Mouse (Mus musculus): Measurements from ENCODE around the gene Anxa3. TPM values are rescaled to one million over a fixed set of nuclear protein-coding genes. Genes with fewer than 3 reads are reported as not detected.

Anxa3 gene
- polyA plus RNA-seq, 1 experiment: 65.4 TPM

DNA sequence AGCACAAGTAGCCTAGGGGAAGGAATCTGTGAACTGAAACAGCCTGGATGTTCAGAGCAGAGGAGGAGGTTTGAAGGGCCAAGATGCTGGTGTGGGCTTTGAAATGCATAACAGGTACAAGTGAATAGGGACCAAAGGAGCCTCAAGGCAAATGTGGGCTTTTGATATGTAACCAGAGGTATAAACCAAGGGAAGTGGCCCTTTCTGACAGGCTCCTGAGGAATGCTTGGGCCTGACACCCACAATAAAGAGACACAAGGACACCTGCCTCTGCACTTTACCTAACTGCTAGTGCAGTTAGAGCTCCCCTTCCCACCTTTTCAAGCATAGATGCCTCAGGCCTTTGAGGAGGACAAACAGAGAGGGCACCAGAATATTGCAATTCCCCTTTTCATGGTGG is 54.8 kb downstream of the Anxa3 start:
- H3K4me3 ChIP-seq (ENCODE audit: control insufficient read depth, low read depth, low read length): no peak overlapping the region
- H3K27me3 ChIP-seq (ENCODE audit: control insufficient read depth, insufficient read depth, low read length): no peaks in the 10 kb centered on the region
- H3K27ac ChIP-seq (ENCODE audit: control insufficient read depth, insufficient read depth, low read depth, low read length): peak overlapping the region; percentile 66; the same call in 1 of the 2 replicates
- H3K4me1 ChIP-seq (ENCODE audit: control insufficient read depth, insufficient read depth, low read length): no peaks in the 10 kb centered on the region; the same call in 1 of the 2 replicates
- H3K36me3 ChIP-seq (ENCODE audit: control insufficient read depth, insufficient read depth, low read length): no peaks in the 10 kb centered on the region
- no peak for TF ChIP-seq CTCF (IDR thresholded peaks at IDR 0.05; ENCODE audit: control insufficient read depth, insufficient read depth, insufficient replicate concordance, low read depth, low read length)
- TF ChIP-seq POLR2A (IDR thresholded peaks at IDR 0.05; ENCODE audit: control insufficient read depth, low read depth, low read length): no peak

DNA sequence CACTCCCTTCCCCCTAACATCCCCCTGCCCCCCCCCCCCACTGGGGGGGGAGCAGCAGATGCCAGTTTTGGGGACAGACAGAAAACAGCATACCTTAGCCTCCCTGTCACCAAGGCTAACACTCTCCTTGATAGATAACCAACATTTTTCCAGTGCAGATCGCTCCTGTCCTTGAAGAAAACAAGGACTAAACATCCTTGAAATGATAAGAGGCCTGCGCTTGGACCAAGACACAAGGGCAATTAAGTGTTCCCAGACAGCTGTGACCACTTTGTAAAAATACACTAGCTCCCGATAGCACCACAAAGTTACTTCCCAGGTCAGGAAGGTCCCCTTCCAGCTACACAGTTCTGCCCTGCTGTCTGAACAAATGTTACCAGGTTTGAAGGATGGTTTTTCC is 55.2 kb downstream of the Anxa3 start:
- TF ChIP-seq POLR2A (IDR thresholded peaks at IDR 0.05; ENCODE audit: control insufficient read depth, low read depth, low read length): no peak
- TF ChIP-seq CTCF (IDR thresholded peaks at IDR 0.05; ENCODE audit: control insufficient read depth, insufficient read depth, insufficient replicate concordance, low read depth, low read length): no peak
- Histone ChIP-seq H3K27me3 (ENCODE audit: control insufficient read depth, insufficient read depth, low read length) (no peaks in the 10 kb centered on the region), H3K27ac (ENCODE audit: control insufficient read depth, insufficient read depth, low read depth, low read length) (0 out of 2 replicates have a peak overlapping the region, but pooled peaks have one; percentile 62), H3K4me3 (ENCODE audit: control insufficient read depth, low read depth, low read length) (no peak overlapping the region), H3K36me3 (ENCODE audit: control insufficient read depth, insufficient read depth, low read length) (no peaks in the 10 kb centered on the region), H3K4me1 (ENCODE audit: control insufficient read depth, insufficient read depth, low read length) (no peaks in the 10 kb centered on the region; the same call in 1 of the 2 replicates)

DNA sequence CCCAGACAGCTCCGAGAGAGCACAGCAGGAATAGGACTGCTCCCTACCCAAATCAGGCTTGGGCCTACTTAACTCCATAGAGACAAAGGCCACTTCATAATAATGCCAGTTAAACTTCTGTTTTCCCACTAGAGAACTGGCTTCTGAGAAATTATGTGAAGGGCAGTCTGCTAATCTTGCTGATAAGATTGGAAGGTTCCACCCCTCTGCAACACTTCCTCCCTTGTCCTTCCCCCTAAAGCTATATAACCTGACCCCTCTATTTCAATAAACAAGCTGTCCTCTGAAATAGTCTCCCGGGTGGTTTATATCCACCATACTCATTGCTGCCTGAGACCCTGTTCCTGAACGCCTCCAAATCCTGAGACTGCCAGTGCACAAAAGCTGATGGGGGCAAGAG is 56.1 kb downstream of the Anxa3 start:
- no peak for TF ChIP-seq POLR2A (IDR thresholded peaks at IDR 0.05; ENCODE audit: control insufficient read depth, low read depth, low read length)
- TF ChIP-seq CTCF (IDR thresholded peaks at IDR 0.05; ENCODE audit: control insufficient read depth, insufficient read depth, insufficient replicate concordance, low read depth, low read length): no peak

DNA sequence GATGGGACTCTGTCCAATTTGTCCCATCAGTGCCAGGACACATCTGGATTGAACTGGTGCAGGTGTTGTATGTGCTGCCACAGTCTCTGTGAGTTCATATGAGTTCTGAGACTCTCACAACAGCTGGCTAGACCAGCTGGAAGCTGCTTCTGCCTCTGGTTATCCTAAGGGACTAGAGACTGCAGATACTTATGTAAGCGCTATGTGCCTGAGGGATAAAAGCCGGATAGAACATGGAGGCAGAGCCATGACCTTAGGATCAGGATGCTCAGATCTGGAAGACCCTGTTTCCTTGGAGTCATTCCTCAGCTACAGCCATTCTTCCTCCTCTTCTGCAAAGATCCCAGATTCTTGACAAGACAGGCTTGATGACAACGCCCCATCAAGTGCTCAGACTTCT is 60.3 kb downstream of the Anxa3 start:
- Histone ChIP-seq H3K4me3 (ENCODE audit: control insufficient read depth, low read depth, low read length) (no peak overlapping the region), H3K27me3 (ENCODE audit: control insufficient read depth, insufficient read depth, low read length) (no peaks in the 10 kb centered on the region), H3K4me1 (ENCODE audit: control insufficient read depth, insufficient read depth, low read length) (no peaks in the 10 kb centered on the region; the same call in 1 of the 2 replicates), H3K36me3 (ENCODE audit: control insufficient read depth, insufficient read depth, low read length) (no peaks in the 10 kb centered on the region), H3K27ac (ENCODE audit: control insufficient read depth, insufficient read depth, low read depth, low read length) (no peak overlapping the region)
- TF ChIP-seq POLR2A (IDR thresholded peaks at IDR 0.05; ENCODE audit: control insufficient read depth, low read depth, low read length): no peak

More for the DNA sequence above, 56.1 kb downstream of the Anxa3 start:
- H3K36me3 ChIP-seq (ENCODE audit: control insufficient read depth, insufficient read depth, low read length): no peaks in the 10 kb centered on the region
- no peaks in the 10 kb centered on the region; the same call in 1 of the 2 replicates for H3K4me1 ChIP-seq (ENCODE audit: control insufficient read depth, insufficient read depth, low read length)
- no peak overlapping the region for H3K27ac ChIP-seq (ENCODE audit: control insufficient read depth, insufficient read depth, low read depth, low read length)
- H3K27me3 ChIP-seq (ENCODE audit: control insufficient read depth, insufficient read depth, low read length): no peaks in the 10 kb centered on the region
- no peak overlapping the region for H3K4me3 ChIP-seq (ENCODE audit: control insufficient read depth, low read depth, low read length)

GRCm38 (mm10) chr5:96854350-96854749 is 61.2 kb downstream of the Anxa3 start:
- no peak overlapping the region for H3K27ac ChIP-seq (ENCODE audit: control insufficient read depth, insufficient read depth, low read depth, low read length)
- no peaks in the 10 kb centered on the region for H3K36me3 ChIP-seq (ENCODE audit: control insufficient read depth, insufficient read depth, low read length)
- TF ChIP-seq POLR2A (IDR thresholded peaks at IDR 0.05; ENCODE audit: control insufficient read depth, low read depth, low read length): no peak
- no peak for TF ChIP-seq CTCF (IDR thresholded peaks at IDR 0.05; ENCODE audit: control insufficient read depth, insufficient read depth, insufficient replicate concordance, low read depth, low read length)
- no peak overlapping the region for H3K4me3 ChIP-seq (ENCODE audit: control insufficient read depth, low read depth, low read length)
- H3K27me3 ChIP-seq (ENCODE audit: control insufficient read depth, insufficient read depth, low read length): no peaks in the 10 kb centered on the region
- no peaks in the 10 kb centered on the region; the same call in 1 of the 2 replicates for H3K4me1 ChIP-seq (ENCODE audit: control insufficient read depth, insufficient read depth, low read length)

DNA sequence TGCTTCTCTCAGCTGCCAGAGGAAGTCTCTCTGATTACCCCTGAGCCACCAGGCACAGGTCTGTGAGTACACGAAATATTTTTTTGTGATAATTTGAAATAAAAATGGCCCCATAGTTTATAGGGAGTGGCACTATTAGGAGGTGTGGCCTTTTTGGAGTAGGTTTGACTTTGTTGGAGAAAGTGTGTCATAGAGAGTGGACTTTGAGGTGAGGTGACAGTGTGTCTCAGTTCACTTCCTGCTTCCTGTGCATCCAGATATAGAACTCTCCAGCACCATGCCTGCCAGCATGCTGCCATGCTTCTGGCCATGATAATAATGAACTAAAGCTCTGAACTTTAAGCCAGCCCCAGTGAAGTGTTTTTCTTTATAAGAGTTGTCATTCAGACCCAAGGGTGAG is 66.8 kb downstream of the Anxa3 start:
- Histone ChIP-seq H3K4me1 (ENCODE audit: control insufficient read depth, insufficient read depth, low read length) (no peaks in the 10 kb centered on the region), H3K36me3 (ENCODE audit: control insufficient read depth, insufficient read depth, low read length) (no peaks in the 10 kb centered on the region)

GRCm38 (mm10) chr5:96867171-96867570 is 74.0 kb downstream of the Anxa3 start:
- Histone ChIP-seq H3K36me3 (ENCODE audit: control insufficient read depth, insufficient read depth, low read length) (no peaks in the 10 kb centered on the region), H3K4me1 (ENCODE audit: control insufficient read depth, insufficient read depth, low read length) (no peaks in the 10 kb centered on the region), H3K27ac (ENCODE audit: control insufficient read depth, insufficient read depth, low read depth, low read length) (no peak overlapping the region), H3K27me3 (ENCODE audit: control insufficient read depth, insufficient read depth, low read length) (no peaks in the 10 kb centered on the region), H3K4me3 (ENCODE audit: control insufficient read depth, low read depth, low read length) (no peak overlapping the region)
- TF ChIP-seq CTCF (IDR thresholded peaks at IDR 0.05; ENCODE audit: control insufficient read depth, insufficient read depth, insufficient replicate concordance, low read depth, low read length) (no peak), POLR2A (IDR thresholded peaks at IDR 0.05; ENCODE audit: control insufficient read depth, low read depth, low read length) (no peak)

More for the DNA sequence above, 66.8 kb downstream of the Anxa3 start:
- no peak overlapping the region for H3K4me3 ChIP-seq (ENCODE audit: control insufficient read depth, low read depth, low read length)
- no peak for TF ChIP-seq POLR2A (IDR thresholded peaks at IDR 0.05; ENCODE audit: control insufficient read depth, low read depth, low read length)
- no peak for TF ChIP-seq CTCF (IDR thresholded peaks at IDR 0.05; ENCODE audit: control insufficient read depth, insufficient read depth, insufficient replicate concordance, low read depth, low read length)
- no peaks in the 10 kb centered on the region for H3K27me3 ChIP-seq (ENCODE audit: control insufficient read depth, insufficient read depth, low read length)
- no peak overlapping the region for H3K27ac ChIP-seq (ENCODE audit: control insufficient read depth, insufficient read depth, low read depth, low read length)

- H3K4me3 ChIP-seq (ENCODE audit: control insufficient read depth, low read depth, low read length): no peak overlapping the region
- H3K27ac ChIP-seq (ENCODE audit: control insufficient read depth, insufficient read depth, low read depth, low read length): no peak overlapping the region
- TF ChIP-seq CTCF (IDR thresholded peaks at IDR 0.05; ENCODE audit: control insufficient read depth, insufficient read depth, insufficient replicate concordance, low read depth, low read length) (no peak), POLR2A (IDR thresholded peaks at IDR 0.05; ENCODE audit: control insufficient read depth, low read depth, low read length) (no peak)
- H3K4me1 ChIP-seq (ENCODE audit: control insufficient read depth, insufficient read depth, low read length): no peaks in the 10 kb centered on the region
- no peaks in the 10 kb centered on the region for H3K27me3 ChIP-seq (ENCODE audit: control insufficient read depth, insufficient read depth, low read length)
- H3K36me3 ChIP-seq (ENCODE audit: control insufficient read depth, insufficient read depth, low read length): no peaks in the 10 kb centered on the region
Observed at GRCm38 (mm10) chr5:96868893-96869292, 75.8 kb downstream of the Anxa3 start.
